Mouse (Mus musculus) heart, postnatal 36 days (tissue): ENCODE results near the gene Nans. TPM values are rescaled to one million over a fixed set of nuclear protein-coding genes. Genes with fewer than 3 reads are reported as not detected.

Source experiments
- total RNA-seq, 2 experiments: library from RNA; stranded (reverse); gene quantifications; 2 replicates each; pipeline ENCODE4 v1.2.3; 2021

The Nans gene
- total RNA-seq, 2 experiments from 2014 or later = 15.4 to 17.0 TPM

Other genes starting within 250 kb of the Nans start
- gene Foxe1, start 145.6 kb upstream of the Nans start, total RNA-seq = not detected
- gene Trmo, start 99.8 kb upstream of the Nans start, total RNA-seq = 1 to 10 TPM; 3.4 to 4.2 TPM
- under 1 TPM in 1 of 2 experiments, not detected in 1; 0.19 TPM for gene Hemgn, start 75.7 kb upstream of the Nans start, total RNA-seq
- gene Anp32b, start 38.3 kb upstream of the Nans start, total RNA-seq = 10 to 100 TPM; 56.6 to 60.9 TPM
- gene Trim14, start 46.9 kb downstream of the Nans start, total RNA-seq = 1 to 10 TPM; 3.1 to 4.1 TPM
- under 1 TPM; 0.28 to 0.46 TPM for gene Coro2a, start 113.0 kb downstream of the Nans start, total RNA-seq
- 1 to 10 TPM; 1.6 to 1.9 TPM for gene Tbc1d2, start 161.0 kb downstream of the Nans start, total RNA-seq